Mouse (Mus musculus) kidney, postnatal 36 days (tissue): ENCODE measurements around the gene Hist1h2af.

Source experiments
- DNase-seq, 2 experiments: peaks; one replicate each; pipeline ENCODE4 v3.0.0; 2021 to 2022; ENCODE audit warnings: mixed read lengths in 2 of 2

The Hist1h2af gene

DNA sequence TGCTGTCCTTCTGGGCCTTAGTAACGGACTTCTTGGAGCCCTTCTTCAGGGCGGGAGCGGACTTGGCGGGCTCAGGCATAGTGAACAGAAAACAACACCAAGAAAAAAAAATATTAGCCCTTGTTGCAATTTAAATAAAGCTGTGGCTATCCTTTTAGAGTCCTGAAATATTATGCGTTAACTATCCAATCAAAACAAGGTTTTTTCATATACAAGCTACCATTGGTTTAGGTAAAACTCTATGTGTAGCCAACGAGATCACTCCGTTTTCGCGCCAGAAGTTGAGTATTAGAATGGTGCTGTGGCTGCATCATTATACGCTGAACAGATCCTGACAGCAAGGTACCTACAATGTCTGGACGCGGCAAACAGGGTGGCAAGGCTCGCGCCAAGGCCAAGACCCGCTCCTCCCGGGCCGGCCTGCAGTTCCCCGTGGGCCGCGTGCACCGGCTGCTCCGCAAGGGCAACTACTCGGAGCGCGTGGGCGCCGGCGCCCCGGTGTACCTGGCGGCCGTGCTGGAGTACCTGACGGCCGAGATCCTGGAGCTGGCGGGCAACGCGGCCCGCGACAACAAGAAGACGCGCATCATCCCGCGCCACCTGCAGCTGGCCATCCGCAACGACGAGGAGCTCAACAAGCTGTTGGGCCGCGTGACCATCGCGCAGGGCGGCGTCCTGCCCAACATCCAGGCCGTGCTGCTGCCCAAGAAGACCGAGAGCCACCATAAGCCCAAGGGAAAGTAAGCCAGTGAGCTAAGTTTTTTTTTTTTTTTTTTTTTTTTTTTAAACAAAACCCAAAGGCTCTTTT, at the start of gene Hist1h2af:
Gene Hist1h2af (plus strand): TSS at position 347 of the 808 bp plus-strand sequence.
- DNase-seq = peak; percentile 70 to 75

GRCm38 (mm10) chr13:23485271-23485670, 48.4 kb upstream of the Hist1h2af start:
- DNase-seq = no peak

GRCm38 (mm10) chr13:23488400-23489322, 45.0 kb upstream of the Hist1h2af start, which contains the start of gene Btn2a2:
Gene Btn2a2, minus strand, starts transcription at chr13:23488857.
- peak; percentile 62 to 65 for DNase-seq

- no peak for DNase-seq
Observed at GRCm38 (mm10) chr13:23490863-23491262, 42.8 kb upstream of the Hist1h2af start.

DNA sequence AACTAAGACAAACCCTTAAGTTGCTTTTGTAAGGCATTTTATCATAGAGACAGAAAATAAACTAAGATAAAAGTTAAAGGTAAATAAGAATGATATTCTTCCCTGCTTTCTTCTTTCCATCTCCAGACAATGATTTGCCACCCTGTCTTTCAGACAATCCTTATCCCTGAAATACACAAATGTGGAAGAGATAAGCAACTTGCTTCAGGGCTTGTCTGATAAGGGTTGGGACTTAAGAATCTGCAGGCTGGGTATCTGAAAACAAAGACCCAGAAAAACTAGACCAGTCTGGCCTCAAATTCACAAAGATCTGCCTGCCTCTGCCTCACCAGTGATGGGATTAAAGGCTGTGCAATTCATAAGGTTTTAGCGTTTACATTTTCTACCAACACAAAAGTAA, 42.4 kb upstream of the Hist1h2af start:
- DNase-seq = no peak

- DNase-seq = no peak
Observed at GRCm38 (mm10) chr13:23491990-23492389, 41.7 kb upstream of the Hist1h2af start.

- no peak for DNase-seq
Observed at GRCm38 (mm10) chr13:23495526-23495925, 38.2 kb upstream of the Hist1h2af start.

GRCm38 (mm10) chr13:23497656-23498321, 35.9 kb upstream of the Hist1h2af start:
- DNase-seq = no peak

GRCm38 (mm10) chr13:23498653-23499052, 35.1 kb upstream of the Hist1h2af start:
- no peak for DNase-seq

DNA sequence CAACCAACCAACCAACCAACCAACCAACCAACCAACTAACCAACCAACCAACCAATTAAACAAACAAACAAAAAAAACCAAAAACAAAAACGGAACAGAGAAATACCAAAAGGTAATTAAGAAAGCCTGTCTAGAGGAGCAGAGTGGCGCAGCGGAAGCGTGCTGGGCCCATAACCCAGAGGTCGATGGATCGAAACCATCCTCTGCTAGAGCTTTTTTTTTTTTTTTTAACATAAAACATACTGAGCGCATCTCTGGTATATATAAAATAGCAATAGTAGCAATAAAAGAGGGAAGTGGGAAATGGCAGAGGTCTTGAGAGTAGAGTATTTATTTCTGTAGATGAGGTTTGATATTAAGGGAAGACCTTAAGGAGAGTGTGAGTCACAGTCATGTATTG, 33.8 kb upstream of the Hist1h2af start:
- no peak for DNase-seq

DNA sequence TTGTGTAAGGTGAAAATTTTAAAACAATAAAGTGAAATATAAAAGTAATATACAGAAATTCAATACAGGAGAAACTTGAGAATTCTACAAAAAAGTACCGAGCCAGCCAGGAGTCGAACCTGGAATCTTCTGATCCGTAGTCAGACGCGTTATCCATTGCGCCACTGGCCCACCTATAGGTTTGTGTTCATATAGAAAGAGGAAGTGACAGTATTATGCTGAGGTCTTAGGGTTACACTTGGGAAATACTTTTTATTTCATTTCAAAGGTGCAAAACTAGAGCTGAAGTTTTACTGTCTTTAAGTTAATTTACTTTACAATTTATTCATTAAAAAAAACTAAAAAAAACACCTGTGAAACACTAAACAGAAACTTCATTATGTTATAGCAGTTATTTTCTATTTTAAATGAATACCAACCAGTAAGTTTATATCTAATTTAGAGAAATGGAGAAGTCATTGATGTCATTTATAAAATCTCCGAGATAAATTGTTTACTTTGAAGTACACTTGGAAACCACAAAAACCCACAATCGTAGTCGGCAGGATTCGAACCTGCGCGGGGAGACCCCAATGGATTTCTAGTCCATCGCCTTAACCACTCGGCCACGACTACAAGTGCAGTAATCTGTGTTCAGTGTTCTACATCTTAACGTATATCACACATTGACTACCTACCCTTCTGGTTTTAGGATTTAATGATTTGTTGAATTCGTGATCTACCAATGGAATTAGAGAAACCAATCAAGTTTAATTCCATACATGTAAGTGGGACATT, 33.1 kb upstream of the Hist1h2af start:
- peak in 1 of 2 experiments; percentile 34 for DNase-seq

DNA sequence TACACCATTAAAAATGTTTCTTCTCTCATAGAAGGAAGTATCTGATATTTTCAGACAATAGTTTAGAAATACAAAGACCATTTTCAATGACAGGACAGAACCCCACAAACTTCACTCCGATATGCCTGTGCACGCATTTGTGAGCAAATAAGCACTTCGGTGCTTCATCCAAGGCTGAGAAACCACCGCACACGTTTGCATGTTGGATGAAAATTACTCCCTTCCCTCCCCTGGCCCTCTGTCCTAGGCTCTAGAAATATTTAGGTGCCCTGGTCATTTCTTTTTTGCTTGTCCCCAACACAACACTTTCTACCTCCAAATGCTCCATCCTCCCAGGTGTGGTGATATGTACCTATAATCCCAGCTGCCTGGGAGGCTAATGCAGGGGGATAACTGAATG, 32.2 kb upstream of the Hist1h2af start:
- DNase-seq = no peak

DNA sequence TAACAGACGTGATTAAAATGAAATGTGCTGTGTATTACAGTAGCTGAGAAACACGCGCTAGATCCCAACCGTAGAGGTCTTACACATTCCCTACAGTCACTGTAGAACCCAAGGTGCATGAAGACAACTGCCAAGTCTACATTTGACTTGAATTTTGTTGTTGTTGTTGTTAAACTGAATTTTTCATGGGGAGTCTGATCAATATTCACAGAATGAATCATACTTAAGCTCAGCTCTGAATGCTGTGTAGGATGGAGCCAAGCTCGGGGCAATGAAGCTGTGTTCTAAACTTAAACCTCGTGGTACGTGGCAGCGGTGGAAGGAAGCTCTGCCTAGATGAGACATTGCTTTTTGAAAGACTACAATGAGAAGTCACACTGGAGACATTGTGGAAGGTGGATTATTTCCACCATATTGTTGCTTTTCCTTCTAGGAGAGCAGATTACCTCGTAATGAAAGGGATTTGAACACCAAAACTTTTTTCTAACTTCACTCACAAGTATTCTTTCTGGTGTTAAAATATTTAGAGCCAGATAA, 31.6 kb upstream of the Hist1h2af start:
- DNase-seq = no peak

GRCm38 (mm10) chr13:23502916-23503315, 30.8 kb upstream of the Hist1h2af start:
- DNase-seq = no peak

DNA sequence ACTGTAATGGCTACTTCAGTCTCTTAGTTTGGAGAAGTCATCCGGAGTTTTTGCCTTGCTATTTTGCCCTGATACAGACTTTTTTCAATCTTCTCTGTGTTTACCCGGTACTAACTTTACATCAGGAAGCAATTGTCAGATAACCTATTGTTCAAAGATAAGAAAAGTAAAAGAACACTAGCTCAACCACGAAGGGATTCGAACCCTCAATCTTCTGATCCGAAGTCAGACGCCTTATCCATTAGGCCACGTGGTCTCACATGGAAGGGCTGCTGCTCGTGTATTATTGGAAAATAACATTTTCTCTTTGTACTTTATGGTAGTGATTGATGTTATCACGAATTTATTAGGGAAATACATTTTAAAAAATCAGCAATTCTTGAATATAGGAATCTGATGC, 29.9 kb upstream of the Hist1h2af start:
- peak in 1 of 2 experiments; percentile 39 for DNase-seq

- DNase-seq = no peak
Observed at GRCm38 (mm10) chr13:23505662-23506345, 27.9 kb upstream of the Hist1h2af start.

DNA sequence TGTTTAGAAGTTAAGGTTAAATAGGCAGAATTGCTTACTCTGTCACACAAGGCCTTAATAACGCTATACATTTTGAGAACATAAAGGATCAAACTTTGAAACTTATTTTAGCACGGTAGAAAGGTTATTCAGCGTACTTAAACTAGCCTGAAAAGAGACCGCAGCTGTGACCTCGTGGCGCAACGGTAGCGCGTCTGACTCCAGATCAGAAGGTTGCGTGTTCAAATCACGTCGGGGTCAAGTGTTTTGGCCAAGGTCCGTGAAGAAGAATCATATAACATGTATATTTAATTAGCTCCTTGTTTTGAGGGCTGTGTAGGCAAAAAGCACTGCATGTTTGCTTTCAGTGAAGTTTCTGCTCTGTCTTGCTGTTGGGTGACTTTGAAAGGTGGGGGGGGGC, 27.4 kb upstream of the Hist1h2af start:
- peak in 1 of 2 experiments; percentile 6 for DNase-seq

DNA sequence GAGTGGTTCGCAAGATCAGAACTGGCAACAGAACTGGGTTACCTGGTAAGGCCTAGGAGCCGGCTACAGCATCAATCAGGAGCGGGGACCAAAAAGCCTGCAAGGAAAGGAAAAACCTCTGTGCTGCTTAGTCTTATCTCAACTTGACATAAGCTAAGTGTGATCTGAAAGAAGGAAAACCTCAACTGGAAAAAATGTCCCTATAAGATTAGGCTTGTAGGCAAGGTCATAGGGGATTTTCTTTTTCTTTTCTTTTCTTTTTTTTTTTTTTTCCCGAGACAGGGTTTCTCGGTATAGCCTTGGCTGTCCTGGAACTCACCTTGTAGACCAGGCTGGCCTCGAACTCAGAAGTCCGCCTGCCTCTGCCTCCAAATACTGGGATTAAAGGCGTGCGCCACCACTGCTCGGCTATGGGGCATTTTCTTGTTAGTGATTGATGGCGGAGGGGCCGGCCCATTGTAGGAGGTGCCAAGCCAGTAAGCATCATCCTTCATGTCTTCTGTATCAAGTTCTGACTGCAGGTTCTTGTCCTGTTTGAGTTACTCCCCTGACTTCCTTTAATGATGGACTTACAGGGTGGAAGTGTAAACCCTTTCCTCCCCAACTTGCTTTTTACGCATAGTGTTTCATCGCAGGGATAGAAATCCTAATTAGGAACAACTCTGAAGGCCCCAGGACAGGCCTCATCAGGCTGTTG, 26.7 kb upstream of the Hist1h2af start:
- DNase-seq = no peak

- no peak for DNase-seq
Observed at GRCm38 (mm10) chr13:23510127-23510526, 23.6 kb upstream of the Hist1h2af start.

DNA sequence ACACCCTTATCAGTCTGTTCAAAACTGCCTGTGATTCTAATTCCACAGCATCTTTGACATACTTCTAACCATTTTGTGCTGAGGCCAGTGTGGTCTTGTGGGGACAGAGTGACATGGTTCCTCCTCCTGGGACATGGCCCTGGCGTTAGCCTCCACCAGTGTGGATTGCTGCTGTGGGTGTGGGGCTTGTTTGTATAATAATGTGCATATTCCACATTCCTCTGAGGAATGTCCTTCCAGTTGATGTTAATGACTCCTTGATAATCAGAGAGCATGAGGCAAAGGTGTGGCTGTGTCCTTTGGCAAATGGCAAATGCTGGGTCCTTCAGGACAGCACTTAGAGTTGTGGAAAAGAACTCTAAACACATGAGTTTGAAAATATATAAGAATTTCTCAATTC, 20.2 kb upstream of the Hist1h2af start:
- no peak for DNase-seq

GRCm38 (mm10) chr13:23515281-23515680, 18.4 kb upstream of the Hist1h2af start:
- DNase-seq = no peak
